Mouse (Mus musculus) kidney, embryonic 16.5 days (tissue): Measurements from ENCODE around the gene Plekhg6. TPM values are rescaled to one million over a fixed set of nuclear protein-coding genes. Genes with fewer than 3 reads are reported as not detected.

Source experiments
- ATAC-seq: fragments of 200-750 bp; cut with Nextera tagmentation; 2 replicates; pipeline ENCODE4 v1.8.0; 2017; ENCODE audit warnings: moderate TSS enrichment; ENCODE audit not compliant: low FRiP score, low TSS enrichment
- H3K27ac ChIP-seq: fragments of 300-500 bp; sonication (generic); 2 replicates; pipeline ENCODE4 v1.5.1; 2014; ENCODE audit warnings: low read length
- H3K27me3 ChIP-seq: fragments of 300-500 bp; sonication (generic); 2 replicates; pipeline ENCODE4 v1.6.1; 2014; ENCODE audit warnings: low read length, control low read depth, mixed read lengths; ENCODE audit not compliant: insufficient read depth
- H3K36me3 ChIP-seq: fragments of 300-500 bp; sonication (generic); 2 replicates; pipeline ENCODE4 v1.6.1; 2014; ENCODE audit warnings: low read length, control low read depth, mixed read lengths; ENCODE audit not compliant: insufficient read depth
- H3K4me1 ChIP-seq: fragments of 300-500 bp; sonication (generic); 2 replicates; pipeline ENCODE4 v1.6.1; 2014; ENCODE audit warnings: low read length, control low read depth, mixed read lengths; ENCODE audit not compliant: insufficient read depth
- H3K4me2 ChIP-seq: fragments of 300-500 bp; sonication (generic); replicated peaks from 2 replicates; pipeline ENCODE4 v1.6.1; 2014; ENCODE audit warnings: low read depth, low read length
- H3K4me3 ChIP-seq: fragments of 300-500 bp; sonication (generic); 2 replicates; pipeline ENCODE4 v1.5.1; 2014; ENCODE audit warnings: mild to moderate bottlenecking, low read length
- H3K9ac ChIP-seq: fragments of 300-500 bp; sonication (generic); replicated peaks from 2 replicates; pipeline ENCODE4 v1.6.1; 2014; ENCODE audit warnings: low read length
- H3K9me3 ChIP-seq: fragments of 300-500 bp; sonication (generic); 2 replicates; pipeline ENCODE4 v1.6.1; 2016; ENCODE audit warnings: low read length, control low read depth
- WGBS: fragments of 180-500 bp; shearing (Covaris S2); extraction: QIAGEN DNeasy Blood & Tissue Kit; methylation state at CpG from one replicate; pipeline ENCODE4 v1.1.7; 2014; 5-methylcytosine and 5-hydroxymethylcytosine counted together
- polyA plus RNA-seq: library from polyadenylated mRNA; unstranded; fragments of >200 nt; fragmentation: Nextera tagmentation; extraction: Ambion mirVana; gene quantifications from 2 replicates; pipeline ENCODE4 v1.2.1, GENCODE M21; 2015

Gene Plekhg6
- polyA plus RNA-seq, 1 experiment from 2014 or later: 4.9 TPM

GRCm38 (mm10) chr6:125366133-125366532 is 14.5 kb downstream of the Plekhg6 start:
- H3K4me2 ChIP-seq: no peak overlapping the region
- no peaks in the 10 kb centered on the region for H3K27me3 ChIP-seq
- H3K4me1 ChIP-seq: peaks cover 35% of the 10 kb centered on the region
- H3K9me3 ChIP-seq: no peaks in the 10 kb centered on the region
- H3K4me3 ChIP-seq: no peak overlapping the region
- peaks cover 16% of the 10 kb centered on the region for H3K36me3 ChIP-seq
- ATAC-seq: no peak
- H3K27ac ChIP-seq: no peak overlapping the region
- 71% methylated on average over 1 of the region's 1 CpGs for WGBS
- H3K9ac ChIP-seq: no peak overlapping the region

- 86% methylated on average over 5 of the region's 5 CpGs for WGBS
- peaks cover 37% of the 10 kb centered on the region for H3K4me1 ChIP-seq
- ATAC-seq: no peak
Observed at GRCm38 (mm10) chr6:125365522-125365921, 15.1 kb downstream of the Plekhg6 start.

GRCm38 (mm10) chr6:125364448-125364847 is 16.1 kb downstream of the Plekhg6 start:
- 11% methylated on average over 8 of the region's 8 CpGs for WGBS
- ATAC-seq: peak; percentile 43; the same call in 1 of the 2 replicates
- H3K9ac ChIP-seq: no peak overlapping the region
- H3K4me3 ChIP-seq: no peak overlapping the region
- peaks cover 32% of the 10 kb centered on the region for H3K36me3 ChIP-seq
- no peaks in the 10 kb centered on the region for H3K27me3 ChIP-seq
- no peaks in the 10 kb centered on the region for H3K9me3 ChIP-seq
- H3K4me2 ChIP-seq: no peak overlapping the region
- H3K27ac ChIP-seq: no peak overlapping the region
- H3K4me1 ChIP-seq: peaks cover 40% of the 10 kb centered on the region

More at GRCm38 (mm10) chr6:125365522-125365921, 15.1 kb downstream of the Plekhg6 start:
- Histone ChIP-seq H3K27me3 (no peaks in the 10 kb centered on the region), H3K4me3 (no peak overlapping the region), H3K9ac (no peak overlapping the region), H3K4me2 (no peak overlapping the region), H3K36me3 (peaks cover 22% of the 10 kb centered on the region), H3K27ac (no peak overlapping the region), H3K9me3 (no peaks in the 10 kb centered on the region)

GRCm38 (mm10) chr6:125363451-125364242 is 16.9 kb downstream of the Plekhg6 start:
- no peak overlapping the region for H3K4me3 ChIP-seq
- H3K4me2 ChIP-seq: no peak overlapping the region; the same call in 1 of the 2 replicates
- H3K9me3 ChIP-seq: no peaks in the 10 kb centered on the region
- H3K4me1 ChIP-seq: peaks cover 35% of the 10 kb centered on the region
- H3K27ac ChIP-seq: 0 out of 2 replicates have a peak overlapping the region, but pooled peaks have one; percentile 13
- peaks cover 40% of the 10 kb centered on the region for H3K36me3 ChIP-seq
- H3K9ac ChIP-seq: 0 out of 2 replicates have a peak overlapping the region, but pooled peaks have one; percentile 9
- WGBS: 23% methylated on average over 23 of the region's 23 CpGs
- no peak for ATAC-seq
- no peaks in the 10 kb centered on the region for H3K27me3 ChIP-seq

GRCm38 (mm10) chr6:125363021-125363420 is 17.6 kb downstream of the Plekhg6 start:
- 36% methylated on average over 15 of the region's 15 CpGs for WGBS
- Histone ChIP-seq H3K9me3 (no peaks in the 10 kb centered on the region), H3K4me2 (no peak overlapping the region; the same call in 1 of the 2 replicates), H3K4me3 (no peak overlapping the region), H3K27me3 (no peaks in the 10 kb centered on the region), H3K27ac (no peak overlapping the region), H3K9ac (0 out of 2 replicates have a peak overlapping the region, but pooled peaks have one; percentile 9), H3K4me1 (peaks cover 35% of the 10 kb centered on the region), H3K36me3 (peaks cover 46% of the 10 kb centered on the region)
- no peak for ATAC-seq

GRCm38 (mm10) chr6:125361467-125362291 is 18.9 kb downstream of the Plekhg6 start:
- H3K4me1 ChIP-seq: peaks cover 31% of the 10 kb centered on the region
- no peaks in the 10 kb centered on the region for H3K27me3 ChIP-seq
- H3K9ac ChIP-seq: no peak overlapping the region
- H3K4me3 ChIP-seq: no peak overlapping the region
- H3K36me3 ChIP-seq: peaks cover 59% of the 10 kb centered on the region
- 47% methylated on average over 38 of the region's 38 CpGs for WGBS
- ATAC-seq: no peak
- H3K4me2 ChIP-seq: no peak overlapping the region
- no peaks in the 10 kb centered on the region for H3K9me3 ChIP-seq
- no peak overlapping the region for H3K27ac ChIP-seq

- Histone ChIP-seq H3K4me3 (no peak overlapping the region), H3K9ac (no peak overlapping the region), H3K36me3 (peaks cover 59% of the 10 kb centered on the region), H3K27ac (no peak overlapping the region), H3K27me3 (no peaks in the 10 kb centered on the region), H3K4me1 (peaks cover 38% of the 10 kb centered on the region), H3K4me2 (no peak overlapping the region), H3K9me3 (no peaks in the 10 kb centered on the region)
- WGBS: 73% methylated on average over 9 of the region's 9 CpGs
- no peak for ATAC-seq
Observed at GRCm38 (mm10) chr6:125360846-125361245, 19.7 kb downstream of the Plekhg6 start.

- H3K9me3 ChIP-seq: no peaks in the 10 kb centered on the region
- ATAC-seq: no peak
- H3K27ac ChIP-seq: 0 out of 2 replicates have a peak overlapping the region, but pooled peaks have one; percentile 43
- H3K4me3 ChIP-seq: no peak overlapping the region
- H3K36me3 ChIP-seq: peaks cover 59% of the 10 kb centered on the region
- H3K27me3 ChIP-seq: no peaks in the 10 kb centered on the region
- peaks cover 46% of the 10 kb centered on the region for H3K4me1 ChIP-seq
- no peak overlapping the region for H3K4me2 ChIP-seq
- no peak overlapping the region for H3K9ac ChIP-seq
- WGBS: 44% methylated on average over 9 of the region's 9 CpGs
Observed at GRCm38 (mm10) chr6:125359999-125360398, 20.6 kb downstream of the Plekhg6 start.

GRCm38 (mm10) chr6:125357334-125357733 is 23.3 kb downstream of the Plekhg6 start:
- H3K4me2 ChIP-seq: no peak overlapping the region
- no peak overlapping the region for H3K27ac ChIP-seq
- peaks cover 54% of the 10 kb centered on the region for H3K4me1 ChIP-seq
- H3K9ac ChIP-seq: no peak overlapping the region
- 68% methylated on average over 15 of the region's 15 CpGs for WGBS
- no peak for ATAC-seq
- H3K4me3 ChIP-seq: no peak overlapping the region
- H3K36me3 ChIP-seq: peaks cover 55% of the 10 kb centered on the region
- H3K9me3 ChIP-seq: no peaks in the 10 kb centered on the region
- no peaks in the 10 kb centered on the region for H3K27me3 ChIP-seq
